Mouse (Mus musculus) neural tube, embryonic 15.5 days (tissue): Measurements from ENCODE around the gene Tspan2. TPM values are rescaled to one million over a fixed set of nuclear protein-coding genes. Genes with fewer than 3 reads are reported as not detected.

Experiments
- ATAC-seq: fragments of 200-750 bp; cut with Nextera tagmentation; 2 replicates; pipeline ENCODE4 v1.8.0; 2017; ENCODE audit warnings: mild to moderate bottlenecking, moderate TSS enrichment, moderate library complexity; ENCODE audit not compliant: low FRiP score
- H3K27ac ChIP-seq: fragments of 300-500 bp; sonication (generic); replicated peaks from 2 replicates; pipeline ENCODE4 v1.5.1; 2015; ENCODE audit warnings: mild to moderate bottlenecking, inconsistent platforms
- H3K27me3 ChIP-seq: fragments of 300-500 bp; sonication (generic); replicated peaks from 2 replicates; pipeline ENCODE4 v1.6.1; 2015; ENCODE audit warnings: inconsistent platforms
- H3K36me3 ChIP-seq: fragments of 300-500 bp; sonication (generic); 2 replicates; pipeline ENCODE4 v1.6.1; 2015; ENCODE audit warnings: inconsistent platforms
- H3K4me1 ChIP-seq: fragments of 300-500 bp; sonication (generic); 2 replicates; pipeline ENCODE4 v1.6.1; 2015; ENCODE audit warnings: inconsistent platforms
- H3K4me2 ChIP-seq: fragments of 300-500 bp; sonication (generic); 2 replicates; pipeline ENCODE4 v1.6.1; 2015; ENCODE audit warnings: inconsistent platforms, mild to moderate bottlenecking, moderate library complexity
- H3K4me3 ChIP-seq: fragments of 300-500 bp; sonication (generic); replicated peaks from 2 replicates; pipeline ENCODE4 v1.5.1; 2015; ENCODE audit warnings: mild to moderate bottlenecking, inconsistent platforms
- H3K9ac ChIP-seq: fragments of 300-500 bp; sonication (generic); replicated peaks from 2 replicates; pipeline ENCODE4 v1.6.1; 2015; ENCODE audit warnings: mild to moderate bottlenecking, inconsistent platforms
- H3K9me3 ChIP-seq: fragments of 300-500 bp; sonication (generic); replicated peaks from 2 replicates; pipeline ENCODE4 v1.6.1; 2016; ENCODE audit warnings: inconsistent platforms
- WGBS: fragments of 180-500 bp; shearing (Covaris S2); methylation state at CpG from one replicate; pipeline ENCODE4 v1.1.7; 2015; ENCODE audit warnings: mixed read lengths; 5-methylcytosine and 5-hydroxymethylcytosine counted together
- polyA plus RNA-seq: library from polyadenylated mRNA; unstranded; fragments of >200 nt; fragmentation: Nextera tagmentation; extraction: Ambion mirVana; gene quantifications from 2 replicates; pipeline ENCODE4 v1.2.1, GENCODE M21; 2015

The Tspan2 gene
- polyA plus RNA-seq, 1 experiment from 2014 or later: 15.9 TPM

GRCm38 (mm10) chr3:102787369-102787768, 53.0 kb downstream of the Tspan2 start:
- Histone ChIP-seq H3K9ac (no peak overlapping the region), H3K9me3 (no peaks in the 10 kb centered on the region), H3K4me2 (no peak overlapping the region), H3K4me3 (no peak overlapping the region), H3K36me3 (no peaks in the 10 kb centered on the region), H3K27me3 (no peaks in the 10 kb centered on the region), H3K27ac (no peak overlapping the region), H3K4me1 (no peaks in the 10 kb centered on the region)
- WGBS: 44% methylated on average over 4 of the region's 4 CpGs
- ATAC-seq: no peak

- Histone ChIP-seq H3K4me3 (no peak overlapping the region), H3K4me1 (no peaks in the 10 kb centered on the region), H3K4me2 (no peak overlapping the region), H3K27me3 (no peaks in the 10 kb centered on the region), H3K9me3 (no peaks in the 10 kb centered on the region), H3K36me3 (no peaks in the 10 kb centered on the region), H3K9ac (no peak overlapping the region), H3K27ac (no peak overlapping the region)
- WGBS: 2% methylated on average over 3 of the region's 3 CpGs
- peak; percentile 55; the same call in 1 of the 2 replicates for ATAC-seq
These were observed 69.6 kb downstream of the Tspan2 start for GRCm38 (mm10) chr3:102803937-102804336.

- no peak overlapping the region for H3K4me2 ChIP-seq
- no peaks in the 10 kb centered on the region for H3K27me3 ChIP-seq
- no peak overlapping the region for H3K9ac ChIP-seq
- no peaks in the 10 kb centered on the region for H3K9me3 ChIP-seq
- 65% methylated on average over 1 of the region's 1 CpGs for WGBS
- H3K27ac ChIP-seq: no peak overlapping the region
- no peak for ATAC-seq
- H3K4me1 ChIP-seq: no peaks in the 10 kb centered on the region
- H3K4me3 ChIP-seq: no peak overlapping the region
- H3K36me3 ChIP-seq: no peaks in the 10 kb centered on the region
These were observed 108.1 kb downstream of the Tspan2 start for GRCm38 (mm10) chr3:102842386-102842785.

GRCm38 (mm10) chr3:102848661-102849060, 114.3 kb downstream of the Tspan2 start:
- Histone ChIP-seq H3K9ac (no peak overlapping the region), H3K27me3 (no peaks in the 10 kb centered on the region), H3K9me3 (no peaks in the 10 kb centered on the region), H3K4me1 (no peaks in the 10 kb centered on the region), H3K4me3 (no peak overlapping the region), H3K4me2 (no peak overlapping the region), H3K27ac (no peak overlapping the region), H3K36me3 (no peaks in the 10 kb centered on the region)
- ATAC-seq: no peak

Other genes with a start within 250 kb of the Tspan2 start
- gene Tshb, start 48.2 kb downstream of the Tspan2 start, polyA plus RNA-seq: 0.14 and 0.17 TPM in 2 replicates
- not detected in 2 replicates for gene Sycp1, start 201.6 kb downstream of the Tspan2 start, polyA plus RNA-seq
- gene Nr1h5, start 229.6 kb downstream of the Tspan2 start, polyA plus RNA-seq: 0.06 and 0.15 TPM in 2 replicates